Mouse (Mus musculus) midbrain, embryonic 14.5 days (tissue): ENCODE data around the gene Wnt5a. TPM values are rescaled to one million over a fixed set of nuclear protein-coding genes. Genes with fewer than 3 reads are reported as not detected.
A peak's percentile ranks its signal among the peaks of the same experiment; 100 is the strongest.

Experiments used
- ATAC-seq: fragments of 200-750 bp; cut with Nextera tagmentation; 2 replicates; pipeline ENCODE4 v1.8.0; 2017; ENCODE audit warnings: moderate number of reproducible peaks, moderate library complexity; ENCODE audit not compliant: low FRiP score, low TSS enrichment
- DNase-seq: peaks from one replicate; pipeline ENCODE4 v3.0.0-alpha.2; 2015
- H3K27ac ChIP-seq: fragments of 300-500 bp; sonication (generic); replicated peaks from 2 replicates; pipeline ENCODE4 v1.5.1; 2014; ENCODE audit warnings: mild to moderate bottlenecking, low read depth, low read length, moderate library complexity
- H3K27me3 ChIP-seq: fragments of 300-500 bp; sonication (generic); 2 replicates; pipeline ENCODE4 v1.6.1; 2014; ENCODE audit warnings: low read length, control low read depth, mixed read lengths; ENCODE audit not compliant: control insufficient read depth, insufficient read depth
- H3K36me3 ChIP-seq: fragments of 300-500 bp; sonication (generic); 2 replicates; pipeline ENCODE4 v1.6.1; 2014; ENCODE audit warnings: low read length, control low read depth; ENCODE audit not compliant: control insufficient read depth, insufficient read depth
- H3K4me1 ChIP-seq: fragments of 300-500 bp; sonication (generic); 2 replicates; pipeline ENCODE4 v1.6.1; 2014; ENCODE audit warnings: mild to moderate bottlenecking, antibody characterized with exemption, low read length, control low read depth; ENCODE audit not compliant: control insufficient read depth, insufficient read depth
- H3K4me2 ChIP-seq: fragments of 300-500 bp; sonication (generic); 2 replicates; pipeline ENCODE4 v1.6.1; 2014; ENCODE audit warnings: mild to moderate bottlenecking, low read length, moderate library complexity
- H3K4me3 ChIP-seq: fragments of 300-500 bp; sonication (generic); replicated peaks from 2 replicates; pipeline ENCODE4 v1.5.1; 2014; ENCODE audit warnings: low read depth, low read length
- H3K9ac ChIP-seq: fragments of 300-500 bp; sonication (generic); replicated peaks from 2 replicates; pipeline ENCODE4 v1.6.1; 2014; ENCODE audit warnings: mild to moderate bottlenecking, low read length, moderate library complexity
- H3K9me3 ChIP-seq: fragments of 300-500 bp; sonication (generic); 2 replicates; pipeline ENCODE4 v1.6.1; 2016; ENCODE audit warnings: low read length, control low read depth, mixed read lengths; ENCODE audit not compliant: control insufficient read depth
- WGBS: fragments of 180-500 bp; shearing (Covaris S2); extraction: QIAGEN DNeasy Blood & Tissue Kit; methylation state at CpG from one replicate; pipeline ENCODE4 v1.1.7; 2014; 5-methylcytosine and 5-hydroxymethylcytosine counted together
- polyA plus RNA-seq: library from polyadenylated mRNA; unstranded; fragments of >200 nt; fragmentation: Nextera tagmentation; extraction: Ambion mirVana; gene quantifications from 2 replicates; pipeline ENCODE4 v1.2.1, GENCODE M21; 2014

The Wnt5a gene
- polyA plus RNA-seq, 1 experiment from 2014 or later: 17.3 TPM

DNA sequence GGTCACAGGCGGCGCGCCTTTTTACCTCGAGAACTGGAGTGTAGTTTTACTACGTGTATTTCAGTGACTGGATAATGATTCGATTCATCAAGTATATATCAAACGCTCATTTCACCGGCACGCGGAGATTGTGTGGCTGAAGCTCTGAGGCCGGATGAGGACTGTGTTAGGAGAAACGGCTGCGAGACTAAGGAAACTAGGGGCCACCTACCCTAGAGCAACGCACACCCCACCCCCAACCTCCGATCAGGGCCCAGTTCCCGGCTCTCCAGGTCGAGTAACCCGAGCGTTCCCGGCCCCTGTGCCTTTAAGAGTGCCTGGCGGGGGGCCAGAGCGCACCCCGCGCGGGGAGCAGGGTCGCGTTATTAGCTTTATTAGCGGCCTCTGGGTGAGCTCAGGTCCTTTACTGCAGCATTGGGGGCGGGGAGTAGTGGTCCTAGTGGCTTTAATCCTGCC is 1.9 kb downstream of the Wnt5a start:
- WGBS: 1% methylated on average over 29 of the region's 29 CpGs
- ATAC-seq: 0 out of 2 replicates have a peak, but pooled peaks have one; percentile 28

DNA sequence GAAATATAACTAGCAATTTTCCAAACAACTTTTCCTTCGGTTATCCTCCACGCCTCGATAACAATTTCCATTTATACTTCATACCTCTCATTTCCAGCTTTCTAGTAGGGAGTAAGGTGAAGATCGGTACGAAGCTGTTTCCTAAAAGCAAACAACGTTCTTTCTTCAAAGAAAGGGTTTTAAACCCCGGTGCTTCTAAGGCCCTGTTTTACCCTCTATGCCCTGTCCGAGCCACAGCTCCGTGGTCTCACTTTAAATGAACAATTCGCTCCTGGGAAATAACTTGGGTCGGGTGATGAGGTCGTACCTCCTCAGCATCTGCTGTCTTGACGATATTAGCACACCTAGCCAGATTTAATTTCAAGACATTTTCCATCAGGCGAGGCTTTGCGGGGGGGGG is 2.5 kb downstream of the Wnt5a start:
- Histone ChIP-seq H3K9me3 (no peaks in the 10 kb centered on the region), H3K9ac (peak overlapping the region; percentile 62), H3K4me3 (peak overlapping the region; percentile 57), H3K36me3 (no peaks in the 10 kb centered on the region), H3K27me3 (peaks cover 71% of the 10 kb centered on the region), H3K27ac (no peak overlapping the region), H3K4me2 (peak overlapping the region; percentile 94), H3K4me1 (peaks cover 40% of the 10 kb centered on the region)
- DNase-seq (no peak), ATAC-seq (no peak)
- 1% methylated on average over 15 of the region's 15 CpGs for WGBS

More for the DNA sequence above, 1.9 kb downstream of the Wnt5a start:
- Histone ChIP-seq H3K27ac (peak overlapping the region; percentile 78; the same call in 1 of the 2 replicates), H3K36me3 (no peaks in the 10 kb centered on the region), H3K9me3 (no peaks in the 10 kb centered on the region), H3K4me3 (peak overlapping the region; percentile 57), H3K4me1 (peaks cover 37% of the 10 kb centered on the region), H3K27me3 (peaks cover 65% of the 10 kb centered on the region), H3K4me2 (peak overlapping the region; percentile 94), H3K9ac (peak overlapping the region; percentile 62)
- DNase-seq: peak; percentile 69

DNA sequence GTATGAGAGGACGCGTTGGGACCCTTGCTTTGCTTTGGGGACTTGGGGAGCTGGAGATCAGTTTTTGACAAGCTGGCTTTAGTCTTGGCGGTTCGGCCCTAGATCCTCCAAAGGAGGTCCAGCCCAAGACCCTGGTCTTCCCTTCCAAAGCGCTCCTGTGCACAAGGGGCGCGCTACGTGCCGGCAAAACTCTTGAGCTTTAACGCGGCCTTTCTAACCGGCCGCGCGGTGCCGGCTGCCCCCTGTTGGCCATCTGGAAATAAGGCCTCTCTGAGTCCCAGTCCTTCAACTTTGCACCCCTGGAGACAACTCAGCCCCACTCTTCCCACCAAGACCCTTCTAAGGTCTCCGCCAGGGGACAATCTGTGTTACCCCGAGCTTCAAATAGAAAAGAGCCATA is 2.9 kb downstream of the Wnt5a start:
- Histone ChIP-seq H3K9me3 (no peaks in the 10 kb centered on the region), H3K27me3 (peaks cover 67% of the 10 kb centered on the region), H3K4me3 (peak overlapping the region; percentile 57), H3K9ac (peak overlapping the region; percentile 62; the same call in 1 of the 2 replicates), H3K27ac (no peak overlapping the region), H3K4me1 (peaks cover 40% of the 10 kb centered on the region), H3K36me3 (no peaks in the 10 kb centered on the region), H3K4me2 (peak overlapping the region; percentile 94)
- 2% methylated on average over 18 of the region's 18 CpGs for WGBS
- peak; percentile 90 for DNase-seq
- ATAC-seq: no peak

DNA sequence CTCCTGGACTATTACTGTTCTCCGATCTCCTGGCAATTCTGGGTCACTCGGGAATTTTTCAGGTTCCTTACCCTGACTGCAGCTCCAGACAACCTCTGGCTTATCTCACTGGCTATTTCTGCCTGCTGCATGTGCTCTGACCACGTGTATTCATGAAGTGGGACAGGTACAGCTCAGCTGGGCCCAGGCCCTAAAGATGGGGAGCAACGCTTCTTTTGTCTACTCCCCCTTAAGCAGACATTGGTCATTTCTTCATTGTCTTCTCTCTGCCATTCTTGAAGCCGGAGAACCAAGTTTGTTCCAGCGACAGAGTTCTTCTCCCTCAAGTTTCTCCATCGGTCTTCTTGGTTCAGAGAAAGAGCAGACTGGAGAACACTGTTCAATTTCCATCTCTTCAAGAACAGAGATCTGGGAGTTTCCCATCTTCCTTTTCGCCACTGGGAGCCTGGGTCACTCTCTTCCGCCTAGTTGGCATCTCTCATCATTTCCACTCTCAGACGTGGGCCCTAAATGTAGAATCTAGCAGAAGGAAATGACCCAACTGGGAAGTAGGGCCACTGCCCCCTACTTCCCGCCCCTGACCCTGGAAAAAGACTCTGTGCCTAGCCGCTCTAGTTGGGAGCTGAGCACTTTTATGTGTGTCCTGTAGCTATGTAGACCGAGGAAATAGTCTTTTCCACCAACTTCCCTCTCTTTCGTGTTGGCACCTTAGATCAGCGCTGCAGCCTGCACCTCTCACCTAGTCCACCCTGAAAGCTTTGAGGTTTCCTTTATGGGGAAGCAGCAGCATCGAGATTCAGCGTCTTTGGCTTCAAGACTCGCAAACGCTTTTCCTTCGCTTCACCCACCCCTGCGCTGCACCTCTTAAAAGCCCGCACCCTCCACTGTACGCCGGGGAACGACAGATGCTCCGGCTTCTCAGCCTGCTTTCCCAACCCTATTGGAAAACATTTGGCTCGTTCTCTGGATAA is 4.0 kb downstream of the Wnt5a start:
- ATAC-seq: no peak
- Histone ChIP-seq H3K4me3 (peak overlapping the region; percentile 57), H3K4me1 (peaks cover 40% of the 10 kb centered on the region), H3K27me3 (peaks cover 63% of the 10 kb centered on the region), H3K9ac (peak overlapping the region; percentile 46), H3K27ac (0 out of 2 replicates have a peak overlapping the region, but pooled peaks have one; percentile 4), H3K4me2 (peak overlapping the region; percentile 94), H3K9me3 (no peaks in the 10 kb centered on the region), H3K36me3 (no peaks in the 10 kb centered on the region)
- 12% methylated on average over 27 of the region's 27 CpGs for WGBS
- DNase-seq: peak; percentile 50

DNA sequence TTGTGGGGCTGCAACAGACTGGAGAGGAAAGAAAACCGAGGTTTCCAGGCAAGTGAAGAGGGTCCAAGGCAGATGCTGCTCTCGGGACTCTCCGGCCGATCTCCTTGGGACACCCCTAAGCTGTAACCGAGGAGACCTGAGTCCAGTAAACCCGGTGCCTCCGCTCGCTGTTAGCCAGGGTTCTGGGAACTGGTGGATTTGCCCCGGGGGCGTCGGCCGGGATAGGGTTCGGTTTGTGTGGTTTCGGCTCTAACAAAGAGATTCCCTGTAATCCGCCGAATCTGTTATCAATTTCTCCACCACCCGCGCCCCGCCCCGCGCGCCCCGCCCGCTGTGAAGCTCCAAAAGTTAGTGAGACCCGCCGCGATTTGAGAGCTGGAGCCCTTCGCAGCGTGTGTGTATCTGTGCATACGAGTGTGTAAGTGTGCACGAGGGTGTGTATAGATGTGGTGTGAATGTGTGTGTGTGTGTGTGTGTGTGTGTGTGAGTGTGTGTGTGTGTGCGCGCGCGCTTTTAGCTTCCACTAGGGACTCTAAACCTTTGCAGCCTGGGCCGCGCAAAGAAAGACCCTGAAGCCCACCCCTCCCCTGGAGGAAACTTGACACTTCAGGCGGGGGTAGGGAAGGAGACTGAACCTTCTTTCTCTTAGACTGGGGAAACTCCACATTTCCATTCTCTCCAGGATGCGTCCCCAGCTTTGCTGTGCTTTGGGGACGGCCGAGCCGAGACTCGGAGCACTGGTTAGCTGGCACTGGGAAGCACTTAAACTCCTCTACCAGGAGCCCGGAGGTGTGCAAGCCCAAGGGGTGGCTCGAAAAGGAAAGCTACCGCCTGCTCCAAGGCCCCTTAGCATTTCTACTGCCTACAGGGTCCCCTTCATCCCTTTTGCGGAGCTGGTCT is 5.1 kb downstream of the Wnt5a start:
- Histone ChIP-seq H3K9me3 (no peaks in the 10 kb centered on the region), H3K4me2 (peak overlapping the region; percentile 94), H3K4me1 (peaks cover 35% of the 10 kb centered on the region), H3K27me3 (peaks cover 56% of the 10 kb centered on the region), H3K9ac (peak overlapping the region; percentile 46), H3K36me3 (no peaks in the 10 kb centered on the region), H3K27ac (peak overlapping the region; percentile 52), H3K4me3 (peak overlapping the region; percentile 57)
- DNase-seq: peak; percentile 56
- under 1% methylated on average over 47 of the region's 47 CpGs for WGBS
- ATAC-seq: no peak

DNA sequence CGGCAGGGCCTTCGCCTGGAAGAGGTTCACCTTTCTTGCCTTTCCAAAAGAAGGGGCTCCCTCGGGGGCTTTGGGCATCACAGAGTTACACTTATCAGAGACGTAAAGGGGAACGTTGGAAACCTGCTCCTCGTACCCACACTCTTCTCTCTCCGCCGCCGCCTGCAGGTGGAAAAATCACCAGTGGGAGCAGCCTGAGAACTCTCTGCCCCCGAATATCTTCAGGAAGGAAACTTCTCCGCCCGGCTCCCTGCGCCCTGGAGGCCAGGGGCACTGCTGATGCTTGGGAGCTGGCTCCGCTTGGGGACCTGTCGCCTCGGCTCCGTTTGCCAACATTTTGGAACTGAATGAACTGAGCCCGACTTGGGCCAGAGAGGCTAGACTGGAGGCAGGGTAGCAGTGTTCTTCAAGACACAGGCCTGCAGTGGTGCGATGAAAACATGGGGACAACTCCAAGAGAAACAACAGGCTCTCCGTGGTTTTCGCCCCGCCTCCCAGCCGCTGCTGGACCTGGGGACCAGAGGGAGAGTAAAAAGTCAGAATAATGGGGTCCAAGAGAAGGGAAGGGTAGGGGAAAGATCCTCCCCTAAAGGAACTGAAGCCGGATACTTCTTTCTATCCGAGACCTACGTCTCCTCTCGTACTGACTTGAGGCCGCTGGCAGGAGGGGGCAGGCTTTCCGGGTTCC is 5.9 kb downstream of the Wnt5a start:
- peak overlapping the region; percentile 94 for H3K4me2 ChIP-seq
- no peak for ATAC-seq
- WGBS: under 1% methylated on average over 29 of the region's 29 CpGs
- peak; percentile 65 for DNase-seq
- peak overlapping the region; percentile 57 for H3K4me3 ChIP-seq
- peak overlapping the region; percentile 52; the same call in 1 of the 2 replicates for H3K27ac ChIP-seq
- H3K4me1 ChIP-seq: peaks cover 32% of the 10 kb centered on the region
- H3K9ac ChIP-seq: peak overlapping the region; percentile 46
- no peaks in the 10 kb centered on the region for H3K36me3 ChIP-seq
- peaks cover 56% of the 10 kb centered on the region for H3K27me3 ChIP-seq
- no peaks in the 10 kb centered on the region for H3K9me3 ChIP-seq

DNA sequence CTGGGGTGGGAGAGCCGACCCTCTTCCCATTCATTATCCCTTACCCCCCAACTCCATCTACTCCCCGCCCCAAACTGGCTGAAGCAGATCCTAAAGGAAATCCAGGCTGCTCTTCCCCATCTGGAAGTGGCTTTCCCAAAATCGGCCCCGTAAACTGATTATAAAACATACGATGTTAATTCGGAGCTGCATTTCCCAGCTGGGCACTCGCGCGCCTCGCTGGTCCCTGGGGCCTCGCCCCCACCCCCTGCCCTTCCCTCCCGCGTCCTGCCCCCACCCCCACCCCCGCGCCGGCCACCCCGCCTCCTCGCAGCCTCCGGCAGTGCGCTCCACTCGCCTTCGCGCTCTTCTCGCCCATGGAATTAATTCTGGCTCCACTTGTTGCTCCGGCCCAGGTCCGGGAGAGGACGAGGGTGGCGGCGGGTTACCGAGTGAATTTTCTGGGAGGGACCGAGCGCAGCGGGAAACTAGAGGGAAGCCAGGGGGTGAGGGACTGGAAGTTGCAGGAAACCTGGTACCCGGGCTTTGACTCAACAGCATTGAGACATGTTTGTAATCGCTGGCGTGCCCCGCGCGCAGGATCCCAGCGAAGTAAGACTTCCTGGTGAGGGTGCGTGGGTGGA is 6.6 kb downstream of the Wnt5a start:
- peak; percentile 60 for DNase-seq
- peak overlapping the region; percentile 46 for H3K9ac ChIP-seq
- WGBS: under 1% methylated on average over 40 of the region's 41 CpGs
- H3K27me3 ChIP-seq: peaks cover 51% of the 10 kb centered on the region
- H3K4me1 ChIP-seq: peaks cover 27% of the 10 kb centered on the region
- H3K36me3 ChIP-seq: no peaks in the 10 kb centered on the region
- H3K9me3 ChIP-seq: no peaks in the 10 kb centered on the region
- H3K27ac ChIP-seq: 0 out of 2 replicates have a peak overlapping the region, but pooled peaks have one; percentile 52
- no peak for ATAC-seq
- H3K4me2 ChIP-seq: peak overlapping the region; percentile 94
- peak overlapping the region; percentile 57 for H3K4me3 ChIP-seq
